Mouse (Mus musculus) intestine, embryonic 16.5 days (tissue): Measurements from ENCODE around the gene Ube2e3. TPM values are rescaled to one million over a fixed set of nuclear protein-coding genes. Genes with fewer than 3 reads are reported as not detected.

Experiments used
- ATAC-seq: fragments of 200-750 bp; cut with Nextera tagmentation; 2 replicates; pipeline ENCODE4 v1.8.0; 2017; ENCODE audit warnings: moderate TSS enrichment, moderate library complexity
- H3K27ac ChIP-seq: fragments of 300-500 bp; sonication (generic); 2 replicates; pipeline ENCODE4 v1.5.1; 2014; ENCODE audit warnings: mild to moderate bottlenecking, low read length
- H3K27me3 ChIP-seq: fragments of 300-500 bp; sonication (generic); replicated peaks from 2 replicates; pipeline ENCODE4 v1.6.1; 2014; ENCODE audit warnings: low read length, control low read depth, mixed read lengths; ENCODE audit not compliant: control insufficient read depth, insufficient read depth
- H3K36me3 ChIP-seq: fragments of 300-500 bp; sonication (generic); 2 replicates; pipeline ENCODE4 v1.6.1; 2014; ENCODE audit warnings: low read length, control low read depth; ENCODE audit not compliant: control insufficient read depth, insufficient read depth
- H3K4me1 ChIP-seq: fragments of 300-500 bp; sonication (generic); 2 replicates; pipeline ENCODE4 v1.6.1; 2014; ENCODE audit warnings: low read length, control low read depth, mixed read lengths; ENCODE audit not compliant: control insufficient read depth, insufficient read depth
- H3K4me2 ChIP-seq: fragments of 300-500 bp; sonication (generic); 2 replicates; pipeline ENCODE4 v1.6.1; 2014; ENCODE audit warnings: low read depth, low read length, control low read depth
- H3K4me3 ChIP-seq: fragments of 300-500 bp; sonication (generic); 2 replicates; pipeline ENCODE4 v1.5.1; 2014; ENCODE audit warnings: mild to moderate bottlenecking, low read length
- H3K9ac ChIP-seq: fragments of 300-500 bp; sonication (generic); 2 replicates; pipeline ENCODE4 v1.6.1; 2014; ENCODE audit warnings: low read depth, low read length
- H3K9me3 ChIP-seq: fragments of 300-500 bp; sonication (generic); 2 replicates; pipeline ENCODE4 v1.6.1; 2016; ENCODE audit warnings: low read length, control low read depth; ENCODE audit not compliant: control insufficient read depth
- WGBS: fragments of 180-500 bp; shearing (Covaris S2); extraction: QIAGEN DNeasy Blood & Tissue Kit; methylation state at CpG from one replicate; pipeline ENCODE4 v1.1.7; 2014; 5-methylcytosine and 5-hydroxymethylcytosine counted together
- polyA plus RNA-seq: library from polyadenylated mRNA; unstranded; fragments of >200 nt; fragmentation: Nextera tagmentation; extraction: Ambion mirVana; gene quantifications from 2 replicates; pipeline ENCODE4 v1.2.1, GENCODE M21; 2015

Ube2e3 gene
- polyA plus RNA-seq, result 82.0 and 84.7 TPM in 2 replicates

DNA sequence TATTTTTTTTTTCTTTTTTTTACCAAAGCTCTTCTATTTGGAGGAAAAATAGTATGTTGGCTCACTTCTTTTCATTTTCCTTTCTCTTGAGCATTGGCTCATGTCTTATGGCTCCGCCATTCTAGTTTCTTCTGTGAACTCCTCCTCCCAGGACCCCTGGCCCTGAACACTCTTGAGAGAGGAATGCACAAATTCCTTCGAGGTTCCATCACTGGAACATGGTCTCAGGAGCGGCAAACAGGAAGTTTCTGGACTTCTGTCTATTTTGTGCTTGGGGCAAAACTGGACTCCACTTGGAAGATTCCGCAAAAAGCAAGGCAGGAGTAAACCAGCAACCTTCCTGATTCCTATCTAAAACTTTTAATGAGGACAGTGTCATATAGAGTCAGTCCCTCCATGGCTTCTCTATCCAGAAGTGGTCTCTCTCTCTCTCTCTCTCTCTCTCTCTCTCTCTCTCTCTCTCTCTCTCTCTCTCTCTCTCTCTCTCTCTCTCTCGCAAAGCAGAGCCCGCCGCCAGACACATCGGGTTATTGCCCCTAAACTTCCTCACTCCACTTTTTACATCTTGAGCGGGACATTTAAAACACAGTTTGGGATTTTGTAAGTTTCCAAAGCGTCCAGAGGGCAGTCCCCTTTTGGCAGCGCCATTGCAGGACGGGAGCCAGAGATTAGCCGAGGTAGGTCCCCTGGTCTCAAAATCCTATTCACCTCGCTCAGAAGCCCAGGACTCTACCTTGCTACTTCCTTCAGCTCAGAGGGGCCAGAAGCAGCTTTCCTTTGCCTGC, at the start of gene Ube2e3:
Gene Ube2e3 (plus strand): TSS at position 399 of the 785 bp plus-strand sequence.
- Histone ChIP-seq H3K4me3 (peak within 1 kb of the TSS; percentile 81), H3K4me2 (peak within 1 kb of the TSS; percentile 71), H3K4me1 (peaks cover 13% of the 10 kb centered on the region), H3K36me3 (no peaks in the 10 kb centered on the region), H3K9ac (peak within 1 kb of the TSS; percentile 97), H3K27me3 (no peaks in the 10 kb centered on the region), H3K9me3 (no peaks in the 10 kb centered on the region), H3K27ac (peak within 1 kb of the TSS; percentile 97)
- no peak; the same call in 1 of the 2 replicates for ATAC-seq
- 12% methylated on average over 14 of the region's 14 CpGs for WGBS

GRCm38 (mm10) chr2:78829887-78830286, 38.0 kb upstream of the Ube2e3 start:
- H3K9ac ChIP-seq, result no peak overlapping the region
- H3K4me3 ChIP-seq, result no peak overlapping the region
- H3K27me3 ChIP-seq, result no peaks in the 10 kb centered on the region
- H3K9me3 ChIP-seq, result no peaks in the 10 kb centered on the region
- H3K27ac ChIP-seq, result no peak overlapping the region
- H3K4me1 ChIP-seq, result no peaks in the 10 kb centered on the region
- no peak overlapping the region for H3K4me2 ChIP-seq
- no peak for ATAC-seq
- H3K36me3 ChIP-seq, result no peaks in the 10 kb centered on the region
- 94% methylated on average over 3 of the region's 3 CpGs for WGBS

DNA sequence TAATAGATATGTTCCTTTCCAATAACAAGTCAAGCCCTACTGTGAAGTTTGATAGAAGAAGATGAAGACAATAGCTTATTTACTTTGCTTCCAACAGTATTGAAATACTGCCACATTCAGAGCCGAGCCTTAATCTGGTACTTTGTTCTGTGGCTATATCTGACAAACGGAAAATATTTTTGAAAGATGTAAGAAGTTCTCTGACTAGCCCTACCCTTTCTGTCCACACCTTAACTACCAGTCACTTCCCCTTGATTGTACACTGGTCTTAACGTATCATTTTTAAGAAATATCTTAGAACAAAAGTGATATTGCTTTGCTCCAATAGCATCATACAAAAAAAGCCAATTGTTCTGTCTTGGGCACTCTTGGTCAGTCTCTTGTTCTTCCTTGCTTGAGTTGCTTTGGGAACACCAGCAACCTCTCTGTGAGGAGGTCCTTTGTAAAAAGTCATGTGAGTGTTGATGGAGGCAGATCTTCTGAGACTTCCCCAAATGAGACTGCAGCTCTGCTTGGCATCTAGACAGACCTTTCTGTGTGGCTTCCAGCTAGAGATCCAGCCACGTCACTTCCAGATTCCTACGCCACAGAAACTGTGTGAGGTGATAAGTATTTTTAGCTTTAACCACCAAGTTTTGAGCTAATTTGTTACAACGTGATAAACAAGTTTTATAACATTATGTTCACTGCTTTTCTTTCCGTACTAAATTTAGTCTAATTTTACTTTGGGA, 26.3 kb upstream of the Ube2e3 start:
- Histone ChIP-seq H3K36me3 (no peaks in the 10 kb centered on the region), H3K9ac (no peak overlapping the region), H3K4me3 (no peak overlapping the region), H3K27ac (no peak overlapping the region), H3K4me2 (no peak overlapping the region), H3K4me1 (no peaks in the 10 kb centered on the region), H3K27me3 (no peaks in the 10 kb centered on the region), H3K9me3 (no peaks in the 10 kb centered on the region)
- no peak for ATAC-seq
- WGBS, result 87% methylated on average over 7 of the region's 7 CpGs

DNA sequence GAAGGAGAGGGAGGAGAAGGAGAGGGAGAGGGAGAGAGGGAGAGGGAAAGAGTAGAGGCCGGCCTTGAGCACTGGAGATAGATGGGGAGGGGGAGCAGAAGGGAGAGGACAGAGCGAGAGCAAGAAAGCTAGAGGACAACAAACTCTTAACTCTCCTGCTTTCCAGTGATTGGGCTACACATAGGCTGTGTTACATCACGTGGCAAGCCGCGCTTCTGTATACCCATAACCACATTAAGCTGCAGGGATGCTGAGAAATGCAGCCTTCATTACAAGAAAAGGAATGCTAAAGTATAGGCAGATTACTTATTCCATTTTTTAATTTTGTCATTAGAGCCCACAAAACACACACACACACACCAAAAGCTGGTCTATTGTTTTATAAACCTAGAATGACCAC, 23.6 kb upstream of the Ube2e3 start:
- Histone ChIP-seq H3K9ac (no peak overlapping the region), H3K4me2 (no peak overlapping the region), H3K27me3 (no peaks in the 10 kb centered on the region), H3K36me3 (no peaks in the 10 kb centered on the region), H3K4me1 (no peaks in the 10 kb centered on the region), H3K4me3 (no peak overlapping the region), H3K27ac (no peak overlapping the region), H3K9me3 (no peaks in the 10 kb centered on the region)
- 92% methylated on average over 5 of the region's 5 CpGs for WGBS
- ATAC-seq, result no peak

- Histone ChIP-seq H3K36me3 (no peaks in the 10 kb centered on the region), H3K27me3 (no peaks in the 10 kb centered on the region), H3K4me1 (no peaks in the 10 kb centered on the region), H3K9me3 (no peaks in the 10 kb centered on the region), H3K4me2 (no peak overlapping the region), H3K27ac (no peak overlapping the region), H3K9ac (no peak overlapping the region), H3K4me3 (no peak overlapping the region)
- 91% methylated on average over 12 of the region's 12 CpGs for WGBS
- ATAC-seq, result no peak
Measured at GRCm38 (mm10) chr2:78845274-78845673, 22.6 kb upstream of the Ube2e3 start.

- ATAC-seq, result no peak
- Histone ChIP-seq H3K9ac (no peak overlapping the region), H3K4me1 (no peaks in the 10 kb centered on the region), H3K4me2 (no peak overlapping the region), H3K4me3 (no peak overlapping the region), H3K27me3 (no peaks in the 10 kb centered on the region), H3K9me3 (no peaks in the 10 kb centered on the region), H3K36me3 (no peaks in the 10 kb centered on the region), H3K27ac (no peak overlapping the region)
- 85% methylated on average over 10 of the region's 10 CpGs for WGBS
Measured at GRCm38 (mm10) chr2:78845717-78846116, 22.2 kb upstream of the Ube2e3 start.

DNA sequence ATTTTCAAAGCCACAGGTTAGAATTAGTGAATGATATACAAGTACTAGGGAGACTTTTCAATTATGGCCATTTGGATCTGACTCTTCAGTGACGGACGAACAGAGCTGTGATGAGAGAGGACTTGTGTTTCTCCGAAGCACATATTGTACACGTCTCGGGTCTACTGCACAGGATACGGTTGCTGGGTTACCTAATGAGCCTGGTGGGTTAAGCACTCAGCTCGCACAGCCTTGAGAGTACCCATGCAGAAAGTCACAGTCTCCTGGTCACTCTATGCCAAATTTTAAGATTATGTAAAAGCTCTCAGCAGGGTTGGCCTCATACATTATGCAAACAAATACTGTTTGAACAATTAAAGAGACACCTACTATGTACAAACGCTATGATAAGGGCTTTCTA, 13.6 kb upstream of the Ube2e3 start:
- WGBS, result 78% methylated on average over 8 of the region's 8 CpGs
- Histone ChIP-seq H3K4me1 (no peaks in the 10 kb centered on the region), H3K27ac (no peak overlapping the region), H3K4me3 (no peak overlapping the region), H3K4me2 (no peak overlapping the region), H3K27me3 (no peaks in the 10 kb centered on the region), H3K9me3 (no peaks in the 10 kb centered on the region), H3K36me3 (no peaks in the 10 kb centered on the region), H3K9ac (no peak overlapping the region)
- ATAC-seq, result no peak

GRCm38 (mm10) chr2:78858628-78859027, 9.3 kb upstream of the Ube2e3 start:
- no peaks in the 10 kb centered on the region for H3K36me3 ChIP-seq
- H3K4me3 ChIP-seq, result no peak overlapping the region
- H3K27me3 ChIP-seq, result no peaks in the 10 kb centered on the region
- no peak overlapping the region for H3K4me2 ChIP-seq
- WGBS, result 76% methylated on average over 6 of the region's 6 CpGs
- no peaks in the 10 kb centered on the region for H3K9me3 ChIP-seq
- no peak overlapping the region for H3K27ac ChIP-seq
- no peak overlapping the region for H3K9ac ChIP-seq
- no peak for ATAC-seq
- no peaks in the 10 kb centered on the region for H3K4me1 ChIP-seq

- H3K4me3 ChIP-seq, result no peak overlapping the region
- WGBS, result 76% methylated on average over 12 of the region's 12 CpGs
- no peaks in the 10 kb centered on the region for H3K36me3 ChIP-seq
- H3K27me3 ChIP-seq, result no peaks in the 10 kb centered on the region
- no peaks in the 10 kb centered on the region for H3K4me1 ChIP-seq
- H3K27ac ChIP-seq, result no peak overlapping the region
- ATAC-seq, result no peak
- H3K4me2 ChIP-seq, result no peak overlapping the region
- no peak overlapping the region for H3K9ac ChIP-seq
- no peaks in the 10 kb centered on the region for H3K9me3 ChIP-seq
Measured at GRCm38 (mm10) chr2:78859266-78860087, 8.4 kb upstream of the Ube2e3 start.
